Mouse (Mus musculus): ENCODE measurements at regions not wholly inside any gene's neighbourhood (a gene's known extent, or its start where the extent isn't known, plus 50 kb on each side); places are given as distances from the start of the nearest gene placed in this dataset.

DNA sequence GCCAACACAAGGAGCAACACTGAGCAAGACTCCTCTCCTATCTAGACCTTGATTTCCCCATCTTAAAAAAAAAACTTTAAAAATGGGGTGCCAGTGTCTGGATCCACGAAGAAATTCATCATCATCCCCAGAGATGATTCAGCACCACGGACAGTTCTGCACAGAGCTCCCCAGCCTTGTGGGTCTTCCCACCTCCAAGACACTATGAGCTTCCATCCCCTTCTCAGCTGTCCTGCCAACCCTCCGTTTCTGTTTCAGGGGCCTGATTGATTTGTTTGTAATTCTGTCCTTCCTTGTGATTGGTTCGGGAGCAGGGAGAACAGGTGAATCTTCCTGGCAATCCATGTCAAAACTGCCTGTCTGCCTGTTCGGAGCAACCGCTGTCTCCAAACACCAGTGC is 253.3 kb downstream of the Gm26897 start:
- TF ChIP-seq NRF1 (IDR thresholded peaks at IDR 0.05; ENCODE audit: low read depth, low read length) (no peak), POLR2A (IDR thresholded peaks at IDR 0.05; ENCODE audit: low read depth, low read length) (no peak)

All from CH12.LX (cell line).